Mouse (Mus musculus): ENCODE results near the gene Zbtb1. TPM values are rescaled to one million over a fixed set of nuclear protein-coding genes. Genes with fewer than 3 reads are reported as not detected.
"Not testable (repeated sequence)": the region's sequence is repeated elsewhere in the genome, so short reads cannot be mapped to it uniquely, and the experiment has no call there.

The Zbtb1 gene
- polyA plus RNA-seq, 1 experiment from 2014 or later: 8.9 TPM

DNA sequence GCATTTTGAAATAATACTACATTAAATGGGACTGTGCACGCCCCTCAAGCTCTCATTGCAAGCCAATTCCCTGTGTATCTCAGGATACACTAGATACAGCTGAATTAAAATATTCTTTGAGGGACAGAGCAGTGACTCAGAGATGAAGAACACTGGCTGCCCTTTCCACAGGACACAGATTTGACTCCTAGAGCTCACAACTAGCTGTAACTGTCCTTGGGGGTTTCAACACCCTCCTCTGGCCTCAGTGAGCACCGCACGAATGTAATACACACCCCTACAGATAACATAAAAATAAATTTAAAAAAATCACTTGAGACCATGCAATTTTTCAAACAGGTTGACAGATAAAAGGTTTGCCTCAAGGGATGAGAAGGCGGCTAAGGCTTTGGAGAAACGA is 57.5 kb downstream of the Zbtb1 start:
- WGBS: 60% methylated on average over 5 of the region's 5 CpGs
- Histone ChIP-seq H3K4me1 (peaks cover 13% of the 10 kb centered on the region), H3K27ac (no peak overlapping the region), H3K9me3 (no peaks in the 10 kb centered on the region), H3K27me3 (ENCODE audit: insufficient read depth, poor library complexity, severe bottlenecking) (no peaks in the 10 kb centered on the region), H3K36me3 (no peaks in the 10 kb centered on the region), H3K4me3 (no peak overlapping the region)
- no peak for DNase-seq (ENCODE audit: low spot score)

DNA sequence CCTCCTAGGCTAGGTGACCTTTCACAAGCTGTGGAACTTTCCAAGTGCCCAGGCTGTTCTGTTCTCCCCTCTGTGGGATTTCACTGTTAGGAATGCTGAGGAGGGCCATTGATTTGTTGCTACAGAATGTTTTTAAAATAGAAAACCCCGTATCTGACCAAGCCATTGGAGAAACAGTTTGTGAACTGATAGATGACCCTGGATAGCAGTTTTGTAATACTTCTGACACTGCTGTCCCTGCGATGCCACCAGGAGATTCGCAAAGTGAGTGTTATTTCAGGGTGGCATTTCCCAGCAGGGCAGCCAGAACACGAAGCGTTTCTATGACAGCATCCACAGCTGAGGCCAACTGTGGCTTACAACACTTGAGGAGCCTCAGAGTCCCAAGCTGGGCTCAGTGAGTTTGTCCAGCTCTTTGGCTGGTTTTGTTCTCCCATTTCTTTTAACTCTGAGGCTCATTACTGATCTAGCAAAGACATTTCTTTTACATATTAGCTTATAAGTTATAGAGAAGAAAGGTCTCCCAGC is 60.9 kb downstream of the Zbtb1 start:
- Histone ChIP-seq H3K27ac (no peak overlapping the region; the same call in 1 of the 2 replicates), H3K36me3 (no peaks in the 10 kb centered on the region), H3K4me3 (no peak overlapping the region), H3K4me1 (peaks cover 34% of the 10 kb centered on the region), H3K27me3 (ENCODE audit: insufficient read depth, poor library complexity, severe bottlenecking) (peaks cover 6% of the 10 kb centered on the region), H3K9me3 (no peaks in the 10 kb centered on the region)
- WGBS: 31% methylated on average over 5 of the region's 5 CpGs
- DNase-seq (ENCODE audit: low spot score): no peak

DNA sequence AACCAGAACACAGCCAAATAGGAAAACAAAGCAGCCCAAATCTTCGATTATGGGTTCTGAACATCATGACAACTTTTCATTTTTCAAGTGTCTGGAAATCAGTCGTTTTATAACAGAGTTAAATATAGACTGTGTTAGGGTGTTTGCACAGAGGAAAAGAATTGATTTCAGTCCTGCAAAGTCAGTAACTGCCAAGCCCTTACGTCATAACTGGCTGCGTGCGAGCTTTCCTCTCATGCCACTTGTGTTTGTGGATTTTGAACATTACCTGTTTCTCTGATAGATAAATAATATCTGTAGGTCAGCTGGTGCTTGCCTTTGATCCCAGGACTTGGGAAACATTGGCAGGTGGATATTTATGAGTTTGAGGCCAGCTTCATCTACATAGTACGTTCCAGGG is 61.4 kb downstream of the Zbtb1 start:
- no peak for DNase-seq (ENCODE audit: low spot score)
- 82% methylated on average over 6 of the region's 6 CpGs for WGBS
- no peaks in the 10 kb centered on the region for H3K36me3 ChIP-seq
- no peaks in the 10 kb centered on the region for H3K9me3 ChIP-seq
- H3K4me1 ChIP-seq: peaks cover 34% of the 10 kb centered on the region
- H3K4me3 ChIP-seq: no peak overlapping the region
- no peak overlapping the region for H3K27ac ChIP-seq
- H3K27me3 ChIP-seq (ENCODE audit: insufficient read depth, poor library complexity, severe bottlenecking): peaks cover 11% of the 10 kb centered on the region

DNA sequence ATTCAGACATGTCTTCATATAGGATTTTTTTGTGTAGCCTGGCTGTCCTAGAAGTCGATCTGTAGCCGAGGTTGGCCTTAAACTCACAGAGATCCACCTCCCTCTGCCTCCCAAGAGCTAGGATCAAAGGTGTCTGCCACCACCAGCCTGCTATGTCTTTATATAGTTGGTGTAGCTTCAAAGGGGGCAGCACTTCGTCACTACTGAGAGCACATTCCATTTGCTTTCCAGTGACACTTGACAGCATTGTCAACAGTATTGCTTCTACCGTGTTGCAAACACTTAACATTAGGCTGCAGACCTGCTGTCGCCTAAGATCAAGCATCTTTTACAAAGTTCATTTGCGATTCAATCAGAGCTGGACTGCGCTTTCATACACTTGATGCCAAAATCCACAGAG is 64.0 kb downstream of the Zbtb1 start:
- WGBS: 24% methylated on average over 7 of the region's 7 CpGs
- Histone ChIP-seq H3K27ac (peak overlapping the region; percentile 89), H3K27me3 (ENCODE audit: insufficient read depth, poor library complexity, severe bottlenecking) (peaks cover 14% of the 10 kb centered on the region), H3K9me3 (no peaks in the 10 kb centered on the region), H3K4me3 (peak overlapping the region; percentile 60), H3K36me3 (no peaks in the 10 kb centered on the region), H3K4me1 (peaks cover 25% of the 10 kb centered on the region)
- DNase-seq (ENCODE audit: low spot score): no peak

DNA sequence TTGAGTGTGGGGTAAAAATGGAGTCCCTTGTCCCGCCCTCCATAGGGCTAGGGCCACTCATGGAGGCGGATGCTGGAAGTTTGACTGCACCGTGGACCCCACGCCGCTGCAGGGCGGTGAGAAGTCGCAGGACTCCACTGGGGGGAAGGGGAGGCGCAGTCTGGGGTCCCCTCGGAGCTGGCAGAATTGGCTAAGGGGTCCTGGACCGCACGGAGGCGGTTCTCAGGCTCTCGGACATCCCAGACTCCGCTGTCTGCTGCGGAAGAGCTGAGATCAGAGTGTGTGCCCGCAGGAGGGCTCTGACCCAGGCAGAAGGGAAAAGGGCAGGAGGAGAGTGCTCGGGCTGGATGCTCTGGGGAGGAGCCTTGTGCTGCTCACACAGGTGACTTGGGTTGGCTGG is 65.0 kb downstream of the Zbtb1 start:
- peak overlapping the region; percentile 89 for H3K27ac ChIP-seq
- WGBS: 3% methylated on average over 17 of the region's 17 CpGs
- H3K9me3 ChIP-seq: no peaks in the 10 kb centered on the region
- peak overlapping the region; percentile 60 for H3K4me3 ChIP-seq
- DNase-seq (ENCODE audit: low spot score): no peak
- H3K4me1 ChIP-seq: peaks cover 25% of the 10 kb centered on the region
- no peaks in the 10 kb centered on the region for H3K36me3 ChIP-seq
- H3K27me3 ChIP-seq (ENCODE audit: insufficient read depth, poor library complexity, severe bottlenecking): peaks cover 14% of the 10 kb centered on the region

DNA sequence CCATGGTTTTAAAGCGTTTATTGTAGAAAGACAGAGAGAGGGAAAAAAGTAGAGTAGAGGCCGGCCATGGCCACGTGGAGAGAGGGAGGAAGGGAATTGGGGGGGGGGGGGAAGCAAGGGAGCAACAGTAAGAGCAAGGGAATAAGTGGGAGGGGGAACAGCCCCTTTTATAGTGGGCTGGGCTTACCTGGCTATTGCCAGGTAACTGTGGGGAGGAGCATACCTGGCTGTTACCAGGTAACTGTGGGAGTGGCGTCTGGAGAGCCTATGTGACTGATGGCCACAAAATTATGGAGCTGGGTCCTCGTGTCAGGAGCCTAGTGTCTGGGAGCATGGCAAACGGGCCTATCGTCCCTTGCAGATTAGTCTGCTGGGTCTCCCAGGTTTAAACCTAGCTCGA is 65.5 kb downstream of the Zbtb1 start:
- peaks cover 14% of the 10 kb centered on the region for H3K27me3 ChIP-seq (ENCODE audit: insufficient read depth, poor library complexity, severe bottlenecking)

DNA sequence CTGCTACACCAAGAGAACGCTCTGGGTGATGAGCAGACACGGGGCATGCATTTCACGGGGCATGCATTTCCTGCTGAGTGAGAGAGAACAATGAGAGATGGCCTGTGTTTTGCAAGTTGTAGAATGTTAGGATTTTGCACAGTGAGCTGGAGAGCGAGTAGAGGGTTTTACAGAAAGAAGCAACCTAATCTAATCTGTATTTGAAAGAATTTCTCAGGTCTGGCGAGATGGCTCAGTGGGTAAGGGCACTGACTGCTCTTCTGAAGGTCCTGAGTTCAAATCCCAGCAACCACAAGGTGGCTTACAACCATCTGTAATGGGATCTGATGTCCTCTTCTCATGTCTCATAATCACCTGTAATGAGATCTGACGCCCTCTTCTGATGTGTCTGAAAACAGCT is 73.4 kb downstream of the Zbtb1 start:
- peaks cover 17% of the 10 kb centered on the region for H3K4me1 ChIP-seq
- H3K9me3 ChIP-seq: not testable (repeated sequence)

More for the DNA sequence above, 65.5 kb downstream of the Zbtb1 start:
- H3K4me3 ChIP-seq: peak overlapping the region; percentile 60
- H3K9me3 ChIP-seq: no peaks in the 10 kb centered on the region
- DNase-seq (ENCODE audit: low spot score): no peak
- WGBS: 35% methylated on average over 8 of the region's 8 CpGs
- H3K4me1 ChIP-seq: peaks cover 25% of the 10 kb centered on the region
- H3K36me3 ChIP-seq: no peaks in the 10 kb centered on the region
- H3K27ac ChIP-seq: peak overlapping the region; percentile 89; the same call in 1 of the 2 replicates

DNA sequence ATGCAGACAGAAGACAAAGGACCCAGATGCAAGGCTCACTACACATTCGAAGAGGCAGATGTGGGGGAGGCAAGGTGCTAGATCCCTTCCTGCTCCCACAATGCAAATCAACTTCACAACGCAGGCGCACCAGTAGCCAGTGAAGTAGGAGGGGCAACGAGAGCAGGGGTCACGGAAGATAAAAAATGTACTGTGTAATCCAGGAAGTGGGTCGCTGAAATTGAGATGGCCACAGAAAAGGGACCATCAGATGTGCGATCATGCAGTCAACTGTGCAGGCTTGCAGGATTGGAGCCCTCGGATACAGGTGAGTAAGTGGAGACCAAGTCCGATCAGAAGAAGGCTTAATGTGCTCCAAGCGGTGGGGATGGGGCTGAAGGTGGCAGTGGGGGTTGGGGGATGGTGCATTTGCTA is 74.3 kb downstream of the Zbtb1 start:
- peak overlapping the region; percentile 27; the same call in 1 of the 2 replicates for H3K4me3 ChIP-seq
- no peaks in the 10 kb centered on the region for H3K27me3 ChIP-seq (ENCODE audit: insufficient read depth, poor library complexity, severe bottlenecking)
- H3K4me1 ChIP-seq: peaks cover 21% of the 10 kb centered on the region
- 48% methylated on average over 10 of the region's 10 CpGs for WGBS
- H3K36me3 ChIP-seq: no peaks in the 10 kb centered on the region
- DNase-seq (ENCODE audit: low spot score): no peak
- peak overlapping the region; percentile 4; the same call in 1 of the 2 replicates for H3K27ac ChIP-seq
- H3K9me3 ChIP-seq: no peaks in the 10 kb centered on the region

More for the DNA sequence above, 73.4 kb downstream of the Zbtb1 start:
- 72% methylated on average over 6 of the region's 6 CpGs for WGBS
- H3K36me3 ChIP-seq; H3K4me3 ChIP-seq; H3K27me3 ChIP-seq (ENCODE audit: insufficient read depth, poor library complexity, severe bottlenecking); H3K27ac ChIP-seq; DNase-seq (ENCODE audit: low spot score): not testable (repeated sequence)

DNA sequence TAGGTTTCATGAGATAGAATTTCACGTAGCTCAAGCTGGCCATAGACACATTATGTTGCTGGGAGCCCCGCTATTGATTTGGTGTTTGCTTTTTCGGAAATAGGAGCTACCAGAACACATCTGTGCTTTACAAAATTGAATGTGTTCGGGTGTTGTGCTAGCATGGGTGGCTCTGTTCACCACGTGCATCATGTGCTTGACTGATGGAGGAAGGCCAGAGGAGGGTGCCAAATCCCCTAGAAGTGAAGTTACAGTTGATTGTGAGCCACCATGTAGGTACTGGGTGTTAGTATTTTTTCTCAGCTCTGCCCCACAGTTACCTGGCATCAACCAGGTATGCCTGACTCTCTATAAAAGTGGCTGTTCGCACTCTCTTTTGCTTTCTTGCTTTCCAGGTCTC is 74.8 kb downstream of the Zbtb1 start:
- H3K9me3 ChIP-seq: no peaks in the 10 kb centered on the region
- no peaks in the 10 kb centered on the region for H3K27me3 ChIP-seq (ENCODE audit: insufficient read depth, poor library complexity, severe bottlenecking)
- peaks cover 21% of the 10 kb centered on the region for H3K4me1 ChIP-seq
- WGBS: 80% methylated on average over 6 of the region's 6 CpGs
- no peaks in the 10 kb centered on the region for H3K36me3 ChIP-seq
- peak overlapping the region; percentile 4; the same call in 1 of the 2 replicates for H3K27ac ChIP-seq
- peak overlapping the region; percentile 27; the same call in 1 of the 2 replicates for H3K4me3 ChIP-seq
- DNase-seq (ENCODE audit: low spot score): no peak

DNA sequence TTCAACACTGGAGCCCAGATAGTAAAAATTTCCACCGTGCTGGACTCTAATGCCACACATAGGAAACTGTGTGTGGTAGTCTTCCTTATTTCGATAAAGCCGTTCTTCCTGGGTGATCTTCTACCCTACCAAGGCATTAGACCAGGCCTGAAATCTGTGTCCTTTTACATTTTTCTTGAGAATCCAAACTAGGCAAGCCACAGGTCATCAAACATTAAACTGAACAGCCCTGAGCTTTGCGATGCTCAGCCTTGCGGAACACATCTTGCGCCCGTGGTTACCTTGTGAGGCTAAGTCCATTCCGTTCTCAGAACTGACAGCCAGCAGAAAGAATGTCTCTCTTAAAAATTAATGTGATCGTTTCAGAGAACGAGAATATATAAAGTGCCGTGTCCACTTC is 76.1 kb downstream of the Zbtb1 start:
- H3K27ac ChIP-seq: no peak overlapping the region
- no peaks in the 10 kb centered on the region for H3K27me3 ChIP-seq (ENCODE audit: insufficient read depth, poor library complexity, severe bottlenecking)
- no peak overlapping the region for H3K4me3 ChIP-seq
- DNase-seq (ENCODE audit: low spot score): no peak
- H3K36me3 ChIP-seq: no peaks in the 10 kb centered on the region
- WGBS: 92% methylated on average over 11 of the region's 11 CpGs
- H3K9me3 ChIP-seq: no peaks in the 10 kb centered on the region
- peaks cover 21% of the 10 kb centered on the region for H3K4me1 ChIP-seq

Other genes starting within 250 kb of the Zbtb1 start
- gene Esr2, start 193.0 kb upstream of the Zbtb1 start, polyA plus RNA-seq (2016; fragmentation: Nextera tagmentation; extraction: Ambion mirVana): 0.20 and 0.27 TPM in 2 replicates
- gene Tex21, start 123.5 kb upstream of the Zbtb1 start, polyA plus RNA-seq (2016; fragmentation: Nextera tagmentation; extraction: Ambion mirVana): 0.06 and 0.07 TPM in 2 replicates
- gene Mthfd1, start 115.0 kb upstream of the Zbtb1 start, polyA plus RNA-seq (2016; fragmentation: Nextera tagmentation; extraction: Ambion mirVana): 65.1 and 80.8 TPM in 2 replicates
- 9.5 and 12.3 TPM in 2 replicates for gene Akap5, start 45.4 kb upstream of the Zbtb1 start, polyA plus RNA-seq (2016; fragmentation: Nextera tagmentation; extraction: Ambion mirVana)
- 12.7 and 16.8 TPM in 2 replicates for gene Zbtb25, start 664 bp upstream of the Zbtb1 start, polyA plus RNA-seq (2016; fragmentation: Nextera tagmentation; extraction: Ambion mirVana)
- gene Hspa2, start 33.9 kb downstream of the Zbtb1 start, polyA plus RNA-seq (2016; fragmentation: Nextera tagmentation; extraction: Ambion mirVana): 14.4 and 24.4 TPM in 2 replicates
- gene Ppp1r36, start 47.3 kb downstream of the Zbtb1 start, polyA plus RNA-seq (2016; fragmentation: Nextera tagmentation; extraction: Ambion mirVana): 1.8 and 3.0 TPM in 2 replicates
- gene Plekhg3, start 160.6 kb downstream of the Zbtb1 start, polyA plus RNA-seq (2016; fragmentation: Nextera tagmentation; extraction: Ambion mirVana): 5.1 and 5.3 TPM in 2 replicates